Mouse (Mus musculus): ENCODE data around the gene Tmeff1.

DNA sequence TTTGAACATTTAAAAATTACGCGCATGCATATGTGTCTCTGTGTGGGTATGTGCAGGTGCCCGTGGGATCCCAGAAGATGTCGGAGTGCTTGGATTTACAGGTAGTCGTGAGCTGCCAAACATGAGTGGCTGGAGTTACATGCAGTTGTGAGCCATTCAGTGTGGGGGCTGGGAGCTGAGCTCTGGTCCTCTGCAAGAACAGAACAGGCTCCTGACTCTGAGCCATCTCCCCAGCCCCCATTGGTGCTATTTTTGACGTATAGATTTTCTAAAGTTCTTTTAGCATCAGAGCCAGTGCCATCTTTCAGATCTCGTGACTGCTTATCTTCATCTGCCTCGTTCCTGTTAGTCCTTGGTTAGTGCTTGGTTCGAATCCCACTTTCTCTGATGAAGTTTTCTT, 24.5 kb downstream of the Tmeff1 start:
- TF ChIP-seq CTCF (IDR thresholded peaks at IDR 0.05; ENCODE audit: extremely low read depth, insufficient read depth, low read length): no peak
- TF ChIP-seq POLR2A (IDR thresholded peaks at IDR 0.05; ENCODE audit: extremely low read depth, insufficient read depth, low read length): no peak

Measured in cortical plate, adult 2 months (tissue).